Mouse (Mus musculus): Measurements from ENCODE around the gene Gm20708. TPM values are rescaled to one million over a fixed set of nuclear protein-coding genes. Genes with fewer than 3 reads are reported as not detected.

The Gm20708 gene
- 0.02 TPM in 1 of 2 replicates, not detected in the other for polyA plus RNA-seq (2012; rRNA removed)

GRCm38 (mm10) chr11:117809407-117810311, at the start of gene Gm20708, which contains the start of gene Syngr2:
Gm20708 (plus strand) TSS chr11:117809668.
Syngr2 (plus strand) TSS chr11:117809668.

GRCm38 (mm10) chr11:117781993-117782704, 27.3 kb upstream of the Gm20708 start, which contains the start of the genes Tmc8 and Tmc6:
Tmc8 (plus strand) TSS chr11:117782076.
Tmc6 (minus strand) TSS chr11:117782198.

GRCm38 (mm10) chr11:117797511-117798159, 11.8 kb upstream of the Gm20708 start, which contains the start of gene 6030468B19Rik:
6030468B19Rik (plus strand) TSS chr11:117797660.

GRCm38 (mm10) chr11:117825333-117826101, 16.0 kb downstream of the Gm20708 start, which contains the start of the genes Afmid and Tk1:
Afmid (plus strand) TSS chr11:117825924.
Tk1 (minus strand) TSS chr11:117826092.

GRCm38 (mm10) chr11:117848985-117849671, 39.7 kb downstream of the Gm20708 start, which contains the start of gene Birc5:
Birc5 (plus strand) TSS chr11:117849251.

DNA sequence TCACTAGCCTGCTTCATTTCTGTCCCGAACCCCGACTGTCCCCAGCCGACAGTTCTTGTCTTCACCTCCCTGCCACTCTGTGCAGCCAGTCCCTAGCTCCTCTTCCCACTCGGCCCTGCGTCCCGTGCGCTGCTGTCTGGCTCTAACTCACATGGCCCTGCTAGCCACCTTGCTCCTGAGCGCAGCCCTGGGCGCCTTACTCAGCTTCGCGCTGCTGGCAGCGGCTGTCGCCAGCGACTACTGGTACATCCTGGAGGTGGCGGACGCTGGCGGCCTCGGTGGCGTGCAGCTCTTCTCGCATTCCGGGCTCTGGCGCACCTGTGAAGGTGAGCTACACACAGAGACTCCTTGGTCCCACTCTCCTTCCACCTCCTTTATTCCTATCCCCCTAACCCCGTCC, 51.1 kb downstream of the Gm20708 start, which contains the start of gene Tmem235:
TSS of gene Tmem235 (plus strand) at position 152 of the 400 bp plus-strand sequence.

GRCm38 (mm10) chr11:117872861-117873608, 63.6 kb downstream of the Gm20708 start, which contains the start of gene Tha1:
Tha1 (minus strand) TSS chr11:117873481.

Other genes starting within 250 kb of the Gm20708 start
- 3.4 and 3.6 TPM in 2 replicates for gene Tnrc6c, start 155.4 kb upstream of the Gm20708 start, polyA plus RNA-seq (2012; rRNA removed)
- gene Tmc8, start 27.6 kb upstream of the Gm20708 start, polyA plus RNA-seq (2012; rRNA removed) = 21.0 and 30.8 TPM in 2 replicates
- 46.8 and 53.2 TPM in 2 replicates for gene Tmc6, start 27.5 kb upstream of the Gm20708 start, polyA plus RNA-seq (2012; rRNA removed)
- gene 6030468B19Rik, start 12.0 kb upstream of the Gm20708 start, polyA plus RNA-seq (2012; rRNA removed) = 76.6 and 99.3 TPM in 2 replicates
- gene Syngr2, start within 50 bp of the Gm20708 start, polyA plus RNA-seq (2012; rRNA removed) = 31.2 and 42.0 TPM in 2 replicates
- 7.4 and 8.4 TPM in 2 replicates for gene Afmid, start 16.3 kb downstream of the Gm20708 start, polyA plus RNA-seq (2012; rRNA removed)
- 124 and 146 TPM in 2 replicates for gene Tk1, start 16.4 kb downstream of the Gm20708 start, polyA plus RNA-seq (2012; rRNA removed)
- gene Birc5, start 39.6 kb downstream of the Gm20708 start, polyA plus RNA-seq (2012; rRNA removed) = 186 and 213 TPM in 2 replicates
- gene Tmem235, start 51.1 kb downstream of the Gm20708 start, polyA plus RNA-seq (2012; rRNA removed) = 0.02 TPM in 1 of 2 replicates, not detected in the other
- gene Tha1, start 63.8 kb downstream of the Gm20708 start, polyA plus RNA-seq (2012; rRNA removed) = 1.3 and 1.4 TPM in 2 replicates
- 6.8 and 8.0 TPM in 2 replicates for gene Socs3, start 160.4 kb downstream of the Gm20708 start, polyA plus RNA-seq (2012; rRNA removed)
- 11.4 and 13.1 TPM in 2 replicates for gene Pgs1, start 176.6 kb downstream of the Gm20708 start, polyA plus RNA-seq (2012; rRNA removed)

All from liver, embryonic 14 days (tissue).